Mouse (Mus musculus): ENCODE results near the gene Atg16l1. TPM values are rescaled to one million over a fixed set of nuclear protein-coding genes. Genes with fewer than 3 reads are reported as not detected.

The Atg16l1 gene
- 17.0 and 18.4 TPM in 2 replicates for polyA plus RNA-seq (2012; rRNA removed)

GRCm38 (mm10) chr1:87755641-87756470 lies at the start of gene Atg16l1:
Gene Atg16l1, plus strand, starts transcription at chr1:87755870.

GRCm38 (mm10) chr1:87803576-87803975 lies 47.9 kb downstream of the Atg16l1 start, which contains the start of gene Sag:
Gene Sag, plus strand, starts transcription at chr1:87803680.

Other genes starting within 250 kb of the Atg16l1 start
- 1.5 and 2.9 TPM in 2 replicates for gene Neu2, start 246.0 kb upstream of the Atg16l1 start, polyA plus RNA-seq (2012; rRNA removed)
- 15.9 and 25.6 TPM in 2 replicates for gene Ngef, start 182.0 kb upstream of the Atg16l1 start, polyA plus RNA-seq (2012; rRNA removed)
- 20.4 and 21.3 TPM in 2 replicates for gene Inpp5d, start 135.6 kb upstream of the Atg16l1 start, polyA plus RNA-seq (2012; rRNA removed)
- gene Sag, start 47.8 kb downstream of the Atg16l1 start, polyA plus RNA-seq (2012; rRNA removed) = 0.07 and 0.31 TPM in 2 replicates
- gene Dgkd, start 97.4 kb downstream of the Atg16l1 start, polyA plus RNA-seq (2012; rRNA removed) = 33.3 and 36.2 TPM in 2 replicates